Mouse (Mus musculus): Measurements from ENCODE around the gene Nt5m. TPM values are rescaled to one million over a fixed set of nuclear protein-coding genes. Genes with fewer than 3 reads are reported as not detected.

Nt5m gene
- polyA plus RNA-seq, 1 experiment from 2014 or later: 68.2 TPM

DNA sequence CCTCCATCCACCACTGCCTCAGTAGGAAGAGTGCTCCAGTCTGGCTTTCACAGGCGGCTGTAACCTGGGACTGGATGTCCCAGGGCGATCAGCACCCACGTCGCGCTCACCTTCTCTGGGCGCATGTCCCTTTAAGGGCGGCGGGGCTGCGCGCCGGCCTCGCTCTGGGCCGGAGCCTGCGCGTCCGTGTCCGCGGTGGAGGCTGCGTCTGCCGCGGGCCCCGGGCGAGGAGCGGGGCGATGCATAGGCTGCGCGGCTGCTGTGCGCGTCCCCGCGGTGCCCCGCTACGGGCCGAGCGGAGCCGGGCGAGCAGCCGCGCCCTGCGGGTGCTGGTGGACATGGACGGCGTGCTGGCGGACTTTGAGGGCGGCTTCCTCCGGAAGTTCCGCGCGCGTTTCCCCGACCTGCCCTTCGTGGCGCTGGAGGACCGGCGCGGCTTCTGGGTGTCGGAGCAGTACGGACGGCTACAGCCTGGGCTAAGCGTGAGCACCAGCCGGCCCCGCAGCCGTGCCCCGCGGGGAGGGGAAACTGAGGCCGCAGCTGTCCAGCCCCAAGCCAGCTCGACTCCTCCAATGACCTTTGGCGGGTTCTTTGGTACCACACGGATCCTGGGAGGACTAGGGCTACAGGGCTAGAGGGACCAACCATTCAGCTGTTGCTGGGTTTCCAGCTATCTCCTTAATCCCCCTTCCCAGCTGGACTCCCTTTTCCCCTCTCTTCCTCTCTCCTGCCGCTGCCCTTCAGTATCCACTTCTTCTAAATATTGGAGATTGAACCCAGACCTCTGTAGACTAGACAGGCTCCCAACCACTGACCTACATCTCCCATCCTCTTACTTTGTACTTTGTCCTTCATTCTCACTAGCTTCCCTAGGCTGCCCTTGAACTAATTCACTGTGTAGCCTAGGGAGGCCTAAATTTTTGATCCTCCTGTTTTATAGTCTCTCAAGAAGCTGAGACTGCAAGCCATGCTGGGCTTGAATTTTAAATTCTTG is 8.9 kb downstream of the Nt5m start:
- Histone ChIP-seq H3K27me3 (ENCODE audit: control insufficient read depth, insufficient read depth, low read length) (no peaks in the 10 kb centered on the region), H3K4me3 (replicated peaks; ENCODE audit: low read depth, low read length) (peak overlapping the region; percentile 72), H3K36me3 (ENCODE audit: control insufficient read depth, insufficient read depth, low read length) (peaks cover under 1% of the 10 kb centered on the region; the same call in 1 of the 2 replicates), H3K9ac (replicated peaks; ENCODE audit: low read length) (peak overlapping the region; percentile 88), H3K4me1 (ENCODE audit: control insufficient read depth, insufficient read depth, low read length) (peaks cover 10% of the 10 kb centered on the region; the same call in 1 of the 2 replicates), H3K27ac (replicated peaks; ENCODE audit: low read depth, low read length) (peak overlapping the region; percentile 92), H3K4me2 (ENCODE audit: low read length) (peak overlapping the region; percentile 66), H3K9me3 (ENCODE audit: control insufficient read depth, low read length) (no peaks in the 10 kb centered on the region)
- ATAC-seq (ENCODE audit: low FRiP score, low TSS enrichment): peak; percentile 88
- DNase-seq: peak; percentile 89
- WGBS: under 1% methylated on average over 69 of the region's 69 CpGs

DNA sequence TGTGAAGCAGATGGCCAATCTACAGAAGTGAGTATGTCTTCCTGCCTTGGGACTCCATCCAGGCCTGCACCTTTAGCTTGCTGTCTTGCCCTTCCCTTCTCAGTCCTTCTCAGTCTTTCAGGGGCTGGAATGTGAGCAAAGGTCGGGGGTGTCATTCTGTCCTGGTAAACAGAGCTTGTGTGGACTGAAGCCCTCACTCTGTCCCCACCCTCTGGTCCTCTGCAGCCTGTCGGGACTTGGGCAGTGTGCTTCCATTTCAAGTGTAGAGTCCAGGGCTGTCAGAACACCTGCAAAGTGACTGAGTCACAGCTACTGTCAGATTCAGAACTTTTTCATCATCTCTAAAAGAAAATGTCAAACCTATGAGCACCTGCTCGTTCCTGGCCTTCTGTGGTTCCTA is 13.6 kb downstream of the Nt5m start:
- Histone ChIP-seq H3K4me2 (ENCODE audit: low read length) (no peak overlapping the region), H3K27ac (replicated peaks; ENCODE audit: low read depth, low read length) (no peak overlapping the region), H3K36me3 (ENCODE audit: control insufficient read depth, insufficient read depth, low read length) (0 out of 2 replicates have a peak, but pooled peaks cover 7% of the 10 kb centered on the region), H3K4me1 (ENCODE audit: control insufficient read depth, insufficient read depth, low read length) (peaks cover 7% of the 10 kb centered on the region; the same call in 1 of the 2 replicates), H3K4me3 (replicated peaks; ENCODE audit: low read depth, low read length) (no peak overlapping the region), H3K27me3 (ENCODE audit: control insufficient read depth, insufficient read depth, low read length) (no peaks in the 10 kb centered on the region), H3K9me3 (ENCODE audit: control insufficient read depth, low read length) (no peaks in the 10 kb centered on the region), H3K9ac (replicated peaks; ENCODE audit: low read length) (no peak overlapping the region)
- WGBS: 78% methylated on average over 3 of the region's 3 CpGs
- ATAC-seq (ENCODE audit: low FRiP score, low TSS enrichment) (no peak), DNase-seq (no peak)

DNA sequence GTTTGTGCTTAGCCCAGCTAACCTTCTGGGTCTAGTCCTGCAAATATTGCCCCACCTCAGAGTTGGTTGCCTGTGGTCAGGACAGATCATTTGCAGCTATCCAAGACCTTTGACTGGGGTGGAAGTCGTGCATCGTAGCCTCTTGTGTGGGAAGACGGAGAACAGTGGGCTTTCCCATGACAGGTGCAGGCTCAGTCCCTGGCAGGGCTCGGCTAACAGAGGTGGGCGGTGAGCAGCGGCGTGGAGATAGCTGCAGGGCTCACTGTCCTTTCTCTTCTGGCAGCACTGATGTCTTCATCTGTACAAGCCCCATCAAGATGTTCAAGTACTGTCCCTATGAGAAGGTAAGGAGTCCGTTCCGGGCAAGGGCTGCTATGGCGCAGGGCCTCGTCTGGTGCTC is 21.2 kb downstream of the Nt5m start:
- 0 out of 2 replicates have a peak, but pooled peaks cover 4% of the 10 kb centered on the region for H3K4me1 ChIP-seq (ENCODE audit: control insufficient read depth, insufficient read depth, low read length)
- H3K36me3 ChIP-seq (ENCODE audit: control insufficient read depth, insufficient read depth, low read length): peaks cover 8% of the 10 kb centered on the region; the same call in 1 of the 2 replicates
- H3K9me3 ChIP-seq (ENCODE audit: control insufficient read depth, low read length): no peaks in the 10 kb centered on the region
- H3K4me3 ChIP-seq (replicated peaks; ENCODE audit: low read depth, low read length): no peak overlapping the region
- ATAC-seq (ENCODE audit: low FRiP score, low TSS enrichment) (no peak), DNase-seq (no peak)
- H3K9ac ChIP-seq (replicated peaks; ENCODE audit: low read length): no peak overlapping the region
- no peaks in the 10 kb centered on the region for H3K27me3 ChIP-seq (ENCODE audit: control insufficient read depth, insufficient read depth, low read length)
- no peak overlapping the region for H3K4me2 ChIP-seq (ENCODE audit: low read length)
- WGBS: 76% methylated on average over 11 of the region's 11 CpGs
- H3K27ac ChIP-seq (replicated peaks; ENCODE audit: low read depth, low read length): no peak overlapping the region

DNA sequence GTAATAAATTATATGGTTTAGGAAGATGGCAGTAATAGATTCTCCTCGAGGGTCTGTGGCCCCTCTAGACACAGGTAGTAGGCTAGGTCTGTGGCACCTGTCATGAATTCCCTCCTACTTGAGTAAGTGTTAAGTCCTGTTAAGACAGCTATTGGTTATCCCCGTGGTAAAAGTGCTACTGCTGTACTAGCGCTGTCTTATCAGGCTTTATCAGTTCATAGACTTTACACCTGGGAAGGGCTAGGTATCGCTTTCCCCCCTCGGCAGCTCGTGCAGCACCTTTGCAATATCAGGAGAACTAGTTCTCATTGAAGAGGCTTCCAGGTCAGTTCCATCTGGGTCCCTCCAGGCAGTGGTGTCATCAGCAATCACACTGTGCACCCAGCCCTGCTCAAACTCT is 25.1 kb downstream of the Nt5m start:
- Histone ChIP-seq H3K4me2 (ENCODE audit: low read length) (no peak overlapping the region), H3K4me1 (ENCODE audit: control insufficient read depth, insufficient read depth, low read length) (0 out of 2 replicates have a peak, but pooled peaks cover 4% of the 10 kb centered on the region), H3K4me3 (replicated peaks; ENCODE audit: low read depth, low read length) (no peak overlapping the region), H3K9ac (replicated peaks; ENCODE audit: low read length) (no peak overlapping the region), H3K27me3 (ENCODE audit: control insufficient read depth, insufficient read depth, low read length) (no peaks in the 10 kb centered on the region), H3K9me3 (ENCODE audit: control insufficient read depth, low read length) (no peaks in the 10 kb centered on the region), H3K27ac (replicated peaks; ENCODE audit: low read depth, low read length) (no peak overlapping the region), H3K36me3 (ENCODE audit: control insufficient read depth, insufficient read depth, low read length) (peaks cover 8% of the 10 kb centered on the region; the same call in 1 of the 2 replicates)
- ATAC-seq (ENCODE audit: low FRiP score, low TSS enrichment): no peak
- WGBS: 92% methylated on average over 6 of the region's 6 CpGs
- DNase-seq: no peak

DNA sequence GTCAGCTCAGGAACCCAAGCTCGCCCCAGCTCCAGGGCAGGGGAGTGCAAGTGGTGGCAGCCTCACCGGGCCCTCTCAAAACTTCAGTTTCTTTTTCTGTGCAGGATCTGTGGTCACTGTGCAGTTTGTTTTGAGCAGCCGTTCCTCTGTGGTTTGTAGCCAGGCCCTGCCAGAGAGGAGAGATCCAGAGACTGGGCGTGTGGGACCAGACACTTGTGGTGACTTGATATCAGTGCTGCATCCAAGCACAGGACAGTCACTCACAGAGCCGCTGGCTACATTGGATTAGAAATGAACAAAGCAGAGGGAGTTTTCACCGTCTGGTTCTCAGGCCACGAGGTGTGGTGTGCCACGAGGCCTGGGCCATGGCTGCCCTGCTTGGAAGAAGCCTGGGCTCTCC is 32.9 kb downstream of the Nt5m start:
- Histone ChIP-seq H3K9ac (replicated peaks; ENCODE audit: low read length) (no peak overlapping the region), H3K4me1 (ENCODE audit: control insufficient read depth, insufficient read depth, low read length) (0 out of 2 replicates have a peak, but pooled peaks cover 3% of the 10 kb centered on the region), H3K27ac (replicated peaks; ENCODE audit: low read depth, low read length) (no peak overlapping the region), H3K4me3 (replicated peaks; ENCODE audit: low read depth, low read length) (no peak overlapping the region), H3K4me2 (ENCODE audit: low read length) (no peak overlapping the region), H3K36me3 (ENCODE audit: control insufficient read depth, insufficient read depth, low read length) (peaks cover 40% of the 10 kb centered on the region), H3K27me3 (ENCODE audit: control insufficient read depth, insufficient read depth, low read length) (no peaks in the 10 kb centered on the region), H3K9me3 (ENCODE audit: control insufficient read depth, low read length) (no peaks in the 10 kb centered on the region)
- no peak for ATAC-seq (ENCODE audit: low FRiP score, low TSS enrichment)
- DNase-seq: no peak
- WGBS: 78% methylated on average over 8 of the region's 8 CpGs

DNA sequence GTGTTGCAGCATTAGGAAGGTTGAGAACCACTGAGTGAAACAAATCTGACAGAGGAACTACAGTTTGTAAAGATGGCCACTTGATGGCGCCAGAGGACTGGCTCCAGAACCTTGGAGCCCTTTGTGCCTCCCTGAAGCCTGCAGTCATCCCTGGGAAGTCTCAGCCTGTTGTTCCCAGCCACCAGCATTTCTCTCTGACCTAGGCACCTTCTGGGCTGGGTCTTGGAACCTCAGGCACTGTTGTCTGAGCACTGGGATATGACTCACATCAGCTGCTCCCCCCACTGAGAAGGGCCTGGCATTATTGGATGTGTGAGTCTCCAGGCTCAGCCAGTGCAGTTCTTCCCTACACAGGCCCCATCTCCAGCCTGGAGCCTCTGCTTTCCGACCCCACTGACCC is 40.8 kb downstream of the Nt5m start:
- no peaks in the 10 kb centered on the region for H3K9me3 ChIP-seq (ENCODE audit: control insufficient read depth, low read length)
- no peak overlapping the region for H3K4me2 ChIP-seq (ENCODE audit: low read length)
- WGBS: 26% methylated on average over 2 of the region's 2 CpGs
- no peaks in the 10 kb centered on the region for H3K27me3 ChIP-seq (ENCODE audit: control insufficient read depth, insufficient read depth, low read length)
- ATAC-seq (ENCODE audit: low FRiP score, low TSS enrichment) (peak; percentile 76), DNase-seq (peak; percentile 95)
- H3K9ac ChIP-seq (replicated peaks; ENCODE audit: low read length): peak overlapping the region; percentile 31
- H3K4me1 ChIP-seq (ENCODE audit: control insufficient read depth, insufficient read depth, low read length): no peaks in the 10 kb centered on the region
- peak overlapping the region; percentile 41; the same call in 1 of the 2 replicates for H3K27ac ChIP-seq (replicated peaks; ENCODE audit: low read depth, low read length)
- peaks cover 26% of the 10 kb centered on the region for H3K36me3 ChIP-seq (ENCODE audit: control insufficient read depth, insufficient read depth, low read length)
- no peak overlapping the region for H3K4me3 ChIP-seq (replicated peaks; ENCODE audit: low read depth, low read length)

DNA sequence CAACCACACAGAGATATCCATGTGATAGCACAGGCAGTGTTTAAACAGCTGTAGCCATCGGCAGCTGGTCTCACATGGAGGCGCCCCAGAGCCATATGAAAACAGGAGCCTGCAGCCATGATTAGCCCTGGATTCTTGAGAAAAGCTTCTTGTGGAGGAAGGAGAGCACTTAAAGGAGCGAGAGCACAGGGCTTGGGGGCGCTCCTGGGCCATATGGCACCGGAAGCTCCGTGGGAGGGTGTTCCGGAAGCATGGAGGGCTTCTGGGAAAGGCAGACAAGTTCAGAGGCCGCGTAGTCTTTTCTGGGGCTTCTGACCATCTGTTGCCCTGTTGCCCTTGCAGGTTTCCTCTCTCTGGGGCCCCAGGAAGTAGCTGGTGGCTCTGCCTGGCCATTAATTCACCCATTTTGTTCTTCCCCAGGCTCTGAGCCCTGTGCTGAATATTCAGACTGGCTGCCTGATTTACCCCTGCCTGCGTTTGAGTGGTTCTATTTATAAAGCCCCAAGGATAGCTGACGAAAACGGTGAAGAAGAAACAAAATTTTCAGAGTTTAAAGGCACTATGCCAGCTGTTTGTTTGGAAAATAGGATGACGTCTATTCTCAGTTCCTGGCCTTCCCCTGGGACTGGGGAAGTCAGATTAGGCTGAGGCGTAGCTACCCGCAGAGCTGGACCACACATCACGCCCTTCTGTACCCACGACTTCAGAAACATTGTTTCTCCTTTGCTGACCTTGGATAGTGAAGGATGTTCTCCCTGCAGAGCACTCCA is 46.2 kb downstream of the Nt5m start:
- DNase-seq (no peak), ATAC-seq (ENCODE audit: low FRiP score, low TSS enrichment) (no peak)
- Histone ChIP-seq H3K4me1 (ENCODE audit: control insufficient read depth, insufficient read depth, low read length) (no peaks in the 10 kb centered on the region), H3K4me2 (ENCODE audit: low read length) (no peak overlapping the region), H3K9me3 (ENCODE audit: control insufficient read depth, low read length) (no peaks in the 10 kb centered on the region), H3K4me3 (replicated peaks; ENCODE audit: low read depth, low read length) (no peak overlapping the region), H3K27me3 (ENCODE audit: control insufficient read depth, insufficient read depth, low read length) (no peaks in the 10 kb centered on the region), H3K27ac (replicated peaks; ENCODE audit: low read depth, low read length) (0 out of 2 replicates have a peak overlapping the region, but pooled peaks have one; percentile 45), H3K36me3 (ENCODE audit: control insufficient read depth, insufficient read depth, low read length) (no peaks in the 10 kb centered on the region), H3K9ac (replicated peaks; ENCODE audit: low read length) (no peak overlapping the region)
- WGBS: 65% methylated on average over 17 of the region's 17 CpGs

DNA sequence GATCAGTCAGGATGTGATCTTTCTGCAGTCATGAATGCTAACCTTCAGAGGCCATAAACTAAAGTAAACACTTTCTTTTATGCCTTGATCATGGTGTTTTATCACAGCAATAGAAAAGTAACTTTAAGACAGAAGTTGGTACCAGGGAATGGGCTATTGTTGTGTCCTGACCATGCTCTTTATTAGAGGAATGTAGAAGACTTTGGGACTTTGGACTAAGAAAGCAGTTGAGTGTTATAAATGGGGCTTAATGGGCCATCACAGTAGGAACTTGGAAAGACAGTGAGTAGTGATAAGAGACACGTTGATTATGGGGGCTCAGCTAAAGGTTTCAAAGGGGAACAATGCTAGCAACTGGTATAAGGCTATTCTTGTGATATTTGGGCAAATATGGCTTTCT is 47.7 kb downstream of the Nt5m start:
- Histone ChIP-seq H3K4me1 (ENCODE audit: control insufficient read depth, insufficient read depth, low read length) (no peaks in the 10 kb centered on the region), H3K36me3 (ENCODE audit: control insufficient read depth, insufficient read depth, low read length) (no peaks in the 10 kb centered on the region), H3K4me3 (replicated peaks; ENCODE audit: low read depth, low read length) (no peak overlapping the region), H3K27me3 (ENCODE audit: control insufficient read depth, insufficient read depth, low read length) (no peaks in the 10 kb centered on the region), H3K27ac (replicated peaks; ENCODE audit: low read depth, low read length) (no peak overlapping the region), H3K9me3 (ENCODE audit: control insufficient read depth, low read length) (no peaks in the 10 kb centered on the region), H3K9ac (replicated peaks; ENCODE audit: low read length) (no peak overlapping the region), H3K4me2 (ENCODE audit: low read length) (no peak overlapping the region)
- DNase-seq: no peak
- WGBS: 86% methylated on average over 1 of the region's 1 CpGs
- no peak for ATAC-seq (ENCODE audit: low FRiP score, low TSS enrichment)

Data from midbrain, embryonic 14.5 days (tissue).